Mouse (Mus musculus): ENCODE data around the gene Pik3r5. TPM values are rescaled to one million over a fixed set of nuclear protein-coding genes. Genes with fewer than 3 reads are reported as not detected.

Gene Pik3r5
- polyA plus RNA-seq, 1 experiment from 2014 or later: 0.74 TPM

GRCm38 (mm10) chr11:68399548-68400020 is 32.3 kb upstream of the Pik3r5 start:
- H3K4me2 ChIP-seq (replicated peaks; ENCODE audit: low read depth, low read length): peak overlapping the region; percentile 98
- peak; percentile 86 for DNase-seq (ENCODE audit: low spot score)
- under 1% methylated on average over 34 of the region's 47 CpGs for WGBS
- H3K27me3 ChIP-seq (ENCODE audit: control insufficient read depth, insufficient read depth, low read length): peaks cover 46% of the 10 kb centered on the region
- peaks cover 3% of the 10 kb centered on the region for H3K4me1 ChIP-seq (replicated peaks; ENCODE audit: control insufficient read depth, insufficient read depth, low read length)
- peak overlapping the region; percentile 60 for H3K9ac ChIP-seq (ENCODE audit: low read depth, low read length)
- no peaks in the 10 kb centered on the region for H3K9me3 ChIP-seq (ENCODE audit: control insufficient read depth, low read length)
- ATAC-seq (ENCODE audit: low FRiP score): peak; percentile 92
- H3K4me3 ChIP-seq (ENCODE audit: low read depth, low read length): peak overlapping the region; percentile 45
- peak overlapping the region; percentile 77 for H3K27ac ChIP-seq (ENCODE audit: low read depth, low read length)
- H3K36me3 ChIP-seq (ENCODE audit: control insufficient read depth, insufficient read depth, low read length): no peaks in the 10 kb centered on the region

- H3K4me2 ChIP-seq (replicated peaks; ENCODE audit: low read depth, low read length): peak overlapping the region; percentile 98
- no peaks in the 10 kb centered on the region for H3K36me3 ChIP-seq (ENCODE audit: control insufficient read depth, insufficient read depth, low read length)
- peaks cover 43% of the 10 kb centered on the region for H3K27me3 ChIP-seq (ENCODE audit: control insufficient read depth, insufficient read depth, low read length)
- ATAC-seq (ENCODE audit: low FRiP score): peak; percentile 33; the same call in 1 of the 2 replicates
- under 1% methylated on average over 32 of the region's 57 CpGs for WGBS
- DNase-seq (ENCODE audit: low spot score): peak; percentile 73
- peak overlapping the region; percentile 77 for H3K27ac ChIP-seq (ENCODE audit: low read depth, low read length)
- no peaks in the 10 kb centered on the region for H3K9me3 ChIP-seq (ENCODE audit: control insufficient read depth, low read length)
- H3K4me1 ChIP-seq (replicated peaks; ENCODE audit: control insufficient read depth, insufficient read depth, low read length): peaks cover 3% of the 10 kb centered on the region
- peak overlapping the region; percentile 45 for H3K4me3 ChIP-seq (ENCODE audit: low read depth, low read length)
- peak overlapping the region; percentile 60 for H3K9ac ChIP-seq (ENCODE audit: low read depth, low read length)
These were observed 31.8 kb upstream of the Pik3r5 start for GRCm38 (mm10) chr11:68400021-68400671.

- H3K4me1 ChIP-seq (replicated peaks; ENCODE audit: control insufficient read depth, insufficient read depth, low read length): peaks cover 3% of the 10 kb centered on the region
- no peak for DNase-seq (ENCODE audit: low spot score)
- H3K4me3 ChIP-seq (ENCODE audit: low read depth, low read length): peak within 1 kb of the TSS; percentile 45
- H3K9me3 ChIP-seq (ENCODE audit: control insufficient read depth, low read length): no peaks in the 10 kb centered on the region
- H3K9ac ChIP-seq (ENCODE audit: low read depth, low read length): peak within 1 kb of the TSS; percentile 60
- H3K27ac ChIP-seq (ENCODE audit: low read depth, low read length): peak within 1 kb of the TSS; percentile 77
- peaks cover 40% of the 10 kb centered on the region for H3K27me3 ChIP-seq (ENCODE audit: control insufficient read depth, insufficient read depth, low read length)
- 3% methylated on average over 11 of the region's 11 CpGs for WGBS
- H3K4me2 ChIP-seq (replicated peaks; ENCODE audit: low read depth, low read length): peak within 1 kb of the TSS; percentile 98
- no peaks in the 10 kb centered on the region for H3K36me3 ChIP-seq (ENCODE audit: control insufficient read depth, insufficient read depth, low read length)
- no peak for ATAC-seq (ENCODE audit: low FRiP score)
These were observed 31.1 kb upstream of the Pik3r5 start, which contains the start of gene Ntn1 for GRCm38 (mm10) chr11:68400727-68401219. Gene Ntn1, minus strand, starts transcription at chr11:68400823.

GRCm38 (mm10) chr11:68401428-68401827 is 30.5 kb upstream of the Pik3r5 start:
- no peaks in the 10 kb centered on the region for H3K36me3 ChIP-seq (ENCODE audit: control insufficient read depth, insufficient read depth, low read length)
- H3K27me3 ChIP-seq (ENCODE audit: control insufficient read depth, insufficient read depth, low read length): peaks cover 38% of the 10 kb centered on the region
- DNase-seq (ENCODE audit: low spot score): no peak
- no peak overlapping the region for H3K4me3 ChIP-seq (ENCODE audit: low read depth, low read length)
- no peaks in the 10 kb centered on the region for H3K9me3 ChIP-seq (ENCODE audit: control insufficient read depth, low read length)
- H3K9ac ChIP-seq (ENCODE audit: low read depth, low read length): no peak overlapping the region
- H3K4me2 ChIP-seq (replicated peaks; ENCODE audit: low read depth, low read length): no peak overlapping the region
- ATAC-seq (ENCODE audit: low FRiP score): no peak
- H3K4me1 ChIP-seq (replicated peaks; ENCODE audit: control insufficient read depth, insufficient read depth, low read length): peaks cover 3% of the 10 kb centered on the region
- WGBS: 28% methylated on average over 5 of the region's 5 CpGs
- no peak overlapping the region for H3K27ac ChIP-seq (ENCODE audit: low read depth, low read length)

- no peaks in the 10 kb centered on the region for H3K9me3 ChIP-seq (ENCODE audit: control insufficient read depth, low read length)
- no peak for DNase-seq (ENCODE audit: low spot score)
- no peaks in the 10 kb centered on the region for H3K36me3 ChIP-seq (ENCODE audit: control insufficient read depth, insufficient read depth, low read length)
- no peak for ATAC-seq (ENCODE audit: low FRiP score)
- peaks cover 16% of the 10 kb centered on the region for H3K27me3 ChIP-seq (ENCODE audit: control insufficient read depth, insufficient read depth, low read length)
- no peak overlapping the region for H3K4me3 ChIP-seq (ENCODE audit: low read depth, low read length)
- WGBS: 59% methylated on average over 4 of the region's 4 CpGs
- no peaks in the 10 kb centered on the region; the same call in none of the 2 replicates for H3K4me1 ChIP-seq (replicated peaks; ENCODE audit: control insufficient read depth, insufficient read depth, low read length)
- H3K4me2 ChIP-seq (replicated peaks; ENCODE audit: low read depth, low read length): no peak overlapping the region
- H3K27ac ChIP-seq (ENCODE audit: low read depth, low read length): no peak overlapping the region
- no peak overlapping the region for H3K9ac ChIP-seq (ENCODE audit: low read depth, low read length)
These were observed 27.7 kb upstream of the Pik3r5 start for GRCm38 (mm10) chr11:68404185-68404584.

DNA sequence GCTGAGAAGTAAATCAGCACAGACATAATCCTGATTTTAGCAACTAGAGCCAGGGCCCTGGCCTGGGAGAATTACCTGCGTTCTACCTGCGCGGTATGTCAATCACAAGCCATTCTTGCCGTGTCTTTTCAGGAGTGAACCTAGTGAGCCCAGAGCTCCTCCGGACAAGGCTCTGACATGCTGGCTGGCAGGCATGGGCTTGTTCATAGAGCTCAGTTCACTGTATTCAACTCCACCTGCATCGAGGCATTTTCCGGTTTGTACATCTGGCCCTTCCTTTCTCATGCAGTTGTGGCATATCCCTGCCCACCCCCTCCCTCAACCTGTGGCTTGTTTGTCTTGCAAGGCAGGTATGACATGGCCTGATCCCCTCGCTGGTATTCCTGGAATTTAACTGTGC is 26.3 kb upstream of the Pik3r5 start:
- 89% methylated on average over 8 of the region's 8 CpGs for WGBS
- Histone ChIP-seq H3K4me2 (replicated peaks; ENCODE audit: low read depth, low read length) (no peak overlapping the region), H3K27me3 (ENCODE audit: control insufficient read depth, insufficient read depth, low read length) (peaks cover 13% of the 10 kb centered on the region), H3K27ac (ENCODE audit: low read depth, low read length) (no peak overlapping the region), H3K9ac (ENCODE audit: low read depth, low read length) (no peak overlapping the region), H3K36me3 (ENCODE audit: control insufficient read depth, insufficient read depth, low read length) (no peaks in the 10 kb centered on the region), H3K4me3 (ENCODE audit: low read depth, low read length) (no peak overlapping the region), H3K9me3 (ENCODE audit: control insufficient read depth, low read length) (no peaks in the 10 kb centered on the region), H3K4me1 (replicated peaks; ENCODE audit: control insufficient read depth, insufficient read depth, low read length) (no peaks in the 10 kb centered on the region; the same call in 1 of the 2 replicates)
- DNase-seq (ENCODE audit: low spot score) (no peak), ATAC-seq (ENCODE audit: low FRiP score) (no peak)

- Histone ChIP-seq H3K9ac (ENCODE audit: low read depth, low read length) (no peak overlapping the region), H3K27ac (ENCODE audit: low read depth, low read length) (no peak overlapping the region), H3K27me3 (ENCODE audit: control insufficient read depth, insufficient read depth, low read length) (0 out of 2 replicates have a peak, but pooled peaks cover 3% of the 10 kb centered on the region), H3K9me3 (ENCODE audit: control insufficient read depth, low read length) (no peaks in the 10 kb centered on the region), H3K4me2 (replicated peaks; ENCODE audit: low read depth, low read length) (no peak overlapping the region), H3K4me3 (ENCODE audit: low read depth, low read length) (no peak overlapping the region), H3K4me1 (replicated peaks; ENCODE audit: control insufficient read depth, insufficient read depth, low read length) (no peaks in the 10 kb centered on the region), H3K36me3 (ENCODE audit: control insufficient read depth, insufficient read depth, low read length) (no peaks in the 10 kb centered on the region)
- ATAC-seq (ENCODE audit: low FRiP score) (no peak), DNase-seq (ENCODE audit: low spot score) (no peak)
- WGBS: 52% methylated on average over 11 of the region's 11 CpGs
These were observed 24.5 kb upstream of the Pik3r5 start for GRCm38 (mm10) chr11:68407266-68407926.

DNA sequence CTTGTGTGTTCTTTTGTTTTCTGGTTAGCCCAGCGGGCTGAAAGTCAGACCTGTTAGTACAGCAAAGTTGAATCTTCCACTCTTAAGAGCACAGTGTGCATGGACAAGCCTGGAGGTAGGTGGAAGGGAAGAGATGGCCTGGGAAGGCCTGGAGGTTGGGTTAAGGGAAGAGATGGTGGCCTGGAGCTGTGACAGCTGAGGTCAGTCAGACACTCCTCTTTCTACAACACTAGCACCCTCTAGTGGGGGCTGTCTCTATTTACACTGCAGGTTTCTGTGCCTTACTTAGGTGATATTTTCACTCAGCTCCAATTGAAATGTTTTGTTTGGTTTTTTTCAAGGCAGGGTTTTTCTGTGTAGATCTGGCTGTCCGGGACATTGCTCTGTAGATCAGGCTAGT is 23.8 kb upstream of the Pik3r5 start:
- Histone ChIP-seq H3K36me3 (ENCODE audit: control insufficient read depth, insufficient read depth, low read length) (no peaks in the 10 kb centered on the region), H3K4me2 (replicated peaks; ENCODE audit: low read depth, low read length) (no peak overlapping the region), H3K4me1 (replicated peaks; ENCODE audit: control insufficient read depth, insufficient read depth, low read length) (no peaks in the 10 kb centered on the region), H3K27ac (ENCODE audit: low read depth, low read length) (no peak overlapping the region), H3K9me3 (ENCODE audit: control insufficient read depth, low read length) (no peaks in the 10 kb centered on the region), H3K4me3 (ENCODE audit: low read depth, low read length) (no peak overlapping the region), H3K27me3 (ENCODE audit: control insufficient read depth, insufficient read depth, low read length) (0 out of 2 replicates have a peak, but pooled peaks cover 3% of the 10 kb centered on the region), H3K9ac (ENCODE audit: low read depth, low read length) (no peak overlapping the region)
- 56% methylated on average over 2 of the region's 2 CpGs for WGBS
- DNase-seq (ENCODE audit: low spot score): peak; percentile 91
- ATAC-seq (ENCODE audit: low FRiP score): no peak

Data from hindbrain, embryonic 11.5 days (tissue).